Mouse (Mus musculus) limb, embryonic 12.5 days (tissue): ENCODE results near the gene Frs2. TPM values are rescaled to one million over a fixed set of nuclear protein-coding genes. Genes with fewer than 3 reads are reported as not detected.

Experiments used
- ATAC-seq: fragments of 200-750 bp; cut with Nextera tagmentation; 2 replicates; pipeline ENCODE4 v1.8.0; 2017; ENCODE audit warnings: low read depth, moderate TSS enrichment; ENCODE audit not compliant: insufficient number of reproducible peaks, insufficient read depth, low FRiP score, low TSS enrichment
- H3K27ac ChIP-seq: fragments of 300-500 bp; sonication (generic); 2 replicates; pipeline ENCODE4 v1.5.1; 2016; ENCODE audit warnings: mild to moderate bottlenecking, moderate library complexity
- H3K27me3 ChIP-seq: fragments of 300-500 bp; sonication (generic); 2 replicates; pipeline ENCODE4 v1.6.1; 2016; ENCODE audit warnings: mild to moderate bottlenecking, moderate library complexity
- H3K36me3 ChIP-seq: fragments of 300-500 bp; sonication (generic); 2 replicates; pipeline ENCODE4 v1.6.1; 2016; ENCODE audit warnings: mild to moderate bottlenecking, moderate library complexity
- H3K4me1 ChIP-seq: fragments of 300-500 bp; sonication (generic); replicated peaks from 2 replicates; pipeline ENCODE4 v1.6.1; 2016
- H3K4me2 ChIP-seq: fragments of 300-500 bp; sonication (generic); 2 replicates; pipeline ENCODE4 v1.6.1; 2016; ENCODE audit warnings: mild to moderate bottlenecking, moderate library complexity
- H3K4me3 ChIP-seq: fragments of 300-500 bp; sonication (generic); replicated peaks from 2 replicates; pipeline ENCODE4 v1.5.1; 2016; ENCODE audit warnings: mild to moderate bottlenecking
- H3K9ac ChIP-seq: fragments of 300-500 bp; sonication (generic); replicated peaks from 2 replicates; pipeline ENCODE4 v1.6.1; 2016; ENCODE audit warnings: mild to moderate bottlenecking, moderate library complexity
- H3K9me3 ChIP-seq: fragments of 300-500 bp; sonication (generic); 2 replicates; pipeline ENCODE4 v1.6.1; 2016; ENCODE audit warnings: mild to moderate bottlenecking, moderate library complexity
- WGBS: fragments of 180-500 bp; shearing (Covaris S2); methylation state at CpG from one replicate; pipeline ENCODE4 v1.1.7; 2016; 5-methylcytosine and 5-hydroxymethylcytosine counted together
- polyA plus RNA-seq: library from polyadenylated mRNA; unstranded; fragments of >200 nt; fragmentation: Nextera tagmentation; extraction: Ambion mirVana; gene quantifications from 2 replicates; pipeline ENCODE4 v1.2.1, GENCODE M21; 2016

Frs2 gene
- polyA plus RNA-seq, 1 experiment from 2014 or later: 21.2 TPM

GRCm38 (mm10) chr10:117166785-117167425, 18.6 kb upstream of the Frs2 start:
- 74% methylated on average over 11 of the region's 11 CpGs for WGBS
- Histone ChIP-seq H3K9me3 (no peaks in the 10 kb centered on the region), H3K27me3 (no peaks in the 10 kb centered on the region), H3K9ac (no peak overlapping the region), H3K4me2 (no peak overlapping the region), H3K4me1 (no peaks in the 10 kb centered on the region), H3K36me3 (no peaks in the 10 kb centered on the region), H3K4me3 (no peak overlapping the region), H3K27ac (no peak overlapping the region)
- no peak for ATAC-seq

GRCm38 (mm10) chr10:117162662-117163061, 14.3 kb upstream of the Frs2 start:
- Histone ChIP-seq H3K4me3 (no peak overlapping the region), H3K4me1 (no peaks in the 10 kb centered on the region), H3K27ac (no peak overlapping the region), H3K9ac (no peak overlapping the region), H3K9me3 (no peaks in the 10 kb centered on the region), H3K27me3 (no peaks in the 10 kb centered on the region), H3K4me2 (peak overlapping the region; percentile 31), H3K36me3 (no peaks in the 10 kb centered on the region)
- 44% methylated on average over 11 of the region's 11 CpGs for WGBS
- no peak for ATAC-seq

GRCm38 (mm10) chr10:117160099-117160498, 11.8 kb upstream of the Frs2 start:
- 78% methylated on average over 11 of the region's 11 CpGs for WGBS
- Histone ChIP-seq H3K4me1 (no peaks in the 10 kb centered on the region), H3K27me3 (no peaks in the 10 kb centered on the region), H3K27ac (no peak overlapping the region), H3K9me3 (no peaks in the 10 kb centered on the region), H3K4me2 (no peak overlapping the region), H3K9ac (no peak overlapping the region), H3K36me3 (no peaks in the 10 kb centered on the region), H3K4me3 (no peak overlapping the region)
- ATAC-seq: no peak

- Histone ChIP-seq H3K4me1 (peaks cover 31% of the 10 kb centered on the region), H3K36me3 (no peaks in the 10 kb centered on the region), H3K27me3 (no peaks in the 10 kb centered on the region), H3K4me2 (no peak overlapping the region), H3K9ac (no peak overlapping the region), H3K27ac (0 out of 2 replicates have a peak overlapping the region, but pooled peaks have one; percentile 4), H3K4me3 (no peak overlapping the region), H3K9me3 (no peaks in the 10 kb centered on the region)
- 20% methylated on average over 7 of the region's 7 CpGs for WGBS
- ATAC-seq: no peak
Measured at GRCm38 (mm10) chr10:117152247-117152646, 3.9 kb upstream of the Frs2 start.

- H3K27me3 ChIP-seq: no peaks in the 10 kb centered on the region
- H3K36me3 ChIP-seq: no peaks in the 10 kb centered on the region
- H3K4me3 ChIP-seq: no peak overlapping the region
- WGBS: 52% methylated on average over 4 of the region's 4 CpGs
- peaks cover 36% of the 10 kb centered on the region for H3K4me1 ChIP-seq
- no peaks in the 10 kb centered on the region for H3K9me3 ChIP-seq
- no peak overlapping the region for H3K27ac ChIP-seq
- peak overlapping the region; percentile 71; the same call in 1 of the 2 replicates for H3K4me2 ChIP-seq
- no peak for ATAC-seq
- no peak overlapping the region for H3K9ac ChIP-seq
Measured at GRCm38 (mm10) chr10:117151676-117152075, 3.3 kb upstream of the Frs2 start.

GRCm38 (mm10) chr10:117151241-117151640, 2.9 kb upstream of the Frs2 start:
- no peak for ATAC-seq
- WGBS: 4% methylated on average over 11 of the region's 11 CpGs
- H3K4me1 ChIP-seq: peaks cover 40% of the 10 kb centered on the region
- no peaks in the 10 kb centered on the region for H3K9me3 ChIP-seq
- H3K27ac ChIP-seq: no peak overlapping the region
- H3K36me3 ChIP-seq: no peaks in the 10 kb centered on the region
- 0 out of 2 replicates have a peak overlapping the region, but pooled peaks have one; percentile 2 for H3K9ac ChIP-seq
- no peak overlapping the region for H3K4me3 ChIP-seq
- H3K27me3 ChIP-seq: no peaks in the 10 kb centered on the region
- peak overlapping the region; percentile 71 for H3K4me2 ChIP-seq

GRCm38 (mm10) chr10:117150764-117151163, 2.4 kb upstream of the Frs2 start:
- no peak overlapping the region for H3K4me3 ChIP-seq
- ATAC-seq: no peak

GRCm38 (mm10) chr10:117149942-117150617, 1.7 kb upstream of the Frs2 start:
- Histone ChIP-seq H3K9me3 (no peaks in the 10 kb centered on the region), H3K27me3 (no peaks in the 10 kb centered on the region), H3K27ac (peak overlapping the region; percentile 74), H3K36me3 (no peaks in the 10 kb centered on the region), H3K9ac (peak overlapping the region; percentile 44; the same call in 1 of the 2 replicates), H3K4me3 (peak overlapping the region; percentile 99), H3K4me1 (peaks cover 50% of the 10 kb centered on the region), H3K4me2 (peak overlapping the region; percentile 71)
- under 1% methylated on average over 23 of the region's 23 CpGs for WGBS
- ATAC-seq: 0 out of 2 replicates have a peak, but pooled peaks have one; percentile 8

More at GRCm38 (mm10) chr10:117150764-117151163, 2.4 kb upstream of the Frs2 start:
- H3K36me3 ChIP-seq: no peaks in the 10 kb centered on the region
- peaks cover 43% of the 10 kb centered on the region for H3K4me1 ChIP-seq
- H3K4me2 ChIP-seq: peak overlapping the region; percentile 71
- 13% methylated on average over 10 of the region's 10 CpGs for WGBS
- H3K9me3 ChIP-seq: no peaks in the 10 kb centered on the region
- no peak overlapping the region for H3K27ac ChIP-seq
- H3K9ac ChIP-seq: no peak overlapping the region
- H3K27me3 ChIP-seq: no peaks in the 10 kb centered on the region

GRCm38 (mm10) chr10:117149241-117149640, 907 bp upstream of the Frs2 start:
- Histone ChIP-seq H3K4me2 (peak overlapping the region; percentile 71), H3K36me3 (no peaks in the 10 kb centered on the region), H3K9ac (no peak overlapping the region), H3K9me3 (no peaks in the 10 kb centered on the region), H3K4me1 (peaks cover 56% of the 10 kb centered on the region), H3K27me3 (no peaks in the 10 kb centered on the region), H3K27ac (0 out of 2 replicates have a peak overlapping the region, but pooled peaks have one; percentile 25), H3K4me3 (peak overlapping the region; percentile 99)
- WGBS: 15% methylated on average over 7 of the region's 7 CpGs
- no peak for ATAC-seq

- ATAC-seq: no peak
- Histone ChIP-seq H3K9me3 (no peaks in the 10 kb centered on the region), H3K4me3 (peak overlapping the region; percentile 99), H3K36me3 (no peaks in the 10 kb centered on the region), H3K4me1 (peaks cover 56% of the 10 kb centered on the region), H3K9ac (peak overlapping the region; percentile 95), H3K4me2 (peak overlapping the region; percentile 71), H3K27ac (peak overlapping the region; percentile 95), H3K27me3 (no peaks in the 10 kb centered on the region)
- under 1% methylated on average over 71 of the region's 72 CpGs for whole genome bisulfite sequencing
Measured at GRCm38 (mm10) chr10:117147463-117148360, 622 bp downstream of the Frs2 start.

- no peak overlapping the region for H3K9ac ChIP-seq
- H3K4me1 ChIP-seq: peaks cover 49% of the 10 kb centered on the region
- no peaks in the 10 kb centered on the region for H3K9me3 ChIP-seq
- H3K27me3 ChIP-seq: no peaks in the 10 kb centered on the region
- no peak overlapping the region for H3K27ac ChIP-seq
- H3K36me3 ChIP-seq: no peaks in the 10 kb centered on the region
- peak overlapping the region; percentile 25 for H3K4me2 ChIP-seq
- ATAC-seq: no peak
- 68% methylated on average over 9 of the region's 9 CpGs for WGBS
- H3K4me3 ChIP-seq: no peak overlapping the region
Measured at GRCm38 (mm10) chr10:117146421-117146820, 1.9 kb downstream of the Frs2 start.
